Mouse (Mus musculus): Measurements from ENCODE around the gene Rgs16. TPM values are rescaled to one million over a fixed set of nuclear protein-coding genes. Genes with fewer than 3 reads are reported as not detected.

Gene Rgs16
- total RNA-seq, 1 experiment, result 8.6 TPM

- no peak for DNase-seq (ENCODE audit: low read depth, low spot score)
- H3K9me3 ChIP-seq (ENCODE audit: control insufficient read depth, insufficient read depth, low read depth, low read length), result no peaks in the 10 kb centered on the region
- no peak overlapping the region for H3K4me3 ChIP-seq (ENCODE audit: insufficient read depth in 1 of 2, low read depth in 1 of 2, low read length in 2 of 2, poor library complexity in 1 of 2, severe bottlenecking in 1 of 2)
- no peaks in the 10 kb centered on the region for H3K36me3 ChIP-seq (ENCODE audit: control insufficient read depth, insufficient read depth, low read length, poor library complexity, severe bottlenecking)
- H3K27ac ChIP-seq (ENCODE audit: insufficient read depth, low read depth, low read length, poor library complexity, severe bottlenecking), result no peak overlapping the region
- no peak for TF ChIP-seq CHD2 (IDR thresholded peaks at IDR 0.05; ENCODE audit: low read depth, low read length)
- TF ChIP-seq HCFC1 (IDR thresholded peaks at IDR 0.05; ENCODE audit: borderline replicate concordance, insufficient read depth, low read length), result no peak
- TF ChIP-seq ZNF384 (IDR thresholded peaks at IDR 0.05; ENCODE audit: low read depth, low read length), result no peak
- TF ChIP-seq ZC3H11A (IDR thresholded peaks at IDR 0.05; ENCODE audit: borderline replicate concordance, low read depth, low read length), result no peak
- no peak for TF ChIP-seq MAFK (IDR thresholded peaks at IDR 0.05; ENCODE audit: insufficient read depth, low read depth, low read length)
- no peak overlapping the region for H3K9ac ChIP-seq (ENCODE audit: insufficient read depth, low read depth, low read length, poor library complexity, severe bottlenecking)
- H3K4me1 ChIP-seq (ENCODE audit: control insufficient read depth in 2 of 2, insufficient read depth in 2 of 2, low read length in 2 of 2, poor library complexity in 1 of 2), result peaks cover 4 to 5% of the 10 kb centered on the region in 2 experiments; a peak in 2 of 4 replicates
- in situ Hi-C loops (cut with MboI; ENCODE audit: low sequenced_read_pairs in 2 of 2, unreplicated experiment in 2 of 2), result no loop called here
Measured at GRCm38 (mm10) chr1:153696093-153696492, 44.1 kb upstream of the Rgs16 start.

- H3K27ac ChIP-seq (ENCODE audit: insufficient read depth, low read depth, low read length, poor library complexity, severe bottlenecking), result no peak overlapping the region
Measured at GRCm38 (mm10) chr1:153696541-153696940, 43.6 kb upstream of the Rgs16 start.

DNA sequence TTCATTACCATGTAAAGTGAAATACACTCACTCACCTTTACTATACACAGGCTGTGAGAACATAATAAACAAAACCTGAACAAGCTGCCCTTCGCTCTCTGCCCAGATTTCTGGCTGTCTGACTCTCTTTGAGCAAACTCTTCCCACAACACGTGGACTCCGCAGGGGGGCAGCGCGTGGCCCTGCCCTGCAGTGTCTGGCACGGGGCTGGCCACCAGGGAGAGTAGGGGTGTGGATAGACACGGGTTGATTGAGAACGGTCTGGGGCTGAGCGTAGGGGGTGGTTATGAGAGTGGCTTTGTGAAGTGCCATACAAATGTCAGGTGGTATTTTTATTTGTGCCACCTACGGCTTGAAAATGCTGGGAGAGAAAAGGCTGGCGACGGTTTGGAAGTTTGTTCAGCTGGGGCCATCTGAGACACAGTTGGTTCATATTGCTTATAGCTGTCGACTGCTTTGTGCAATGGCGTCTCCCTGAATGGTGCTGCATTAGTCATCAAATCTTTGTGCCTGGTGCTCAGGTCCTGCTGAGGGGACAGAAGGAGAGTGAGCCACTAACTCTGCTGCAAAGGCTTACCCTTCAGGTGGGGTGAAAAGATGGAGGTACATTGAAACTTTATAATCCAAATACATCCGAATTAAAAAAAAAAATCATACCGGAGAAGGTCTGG is 42.4 kb upstream of the Rgs16 start:
- no peak for DNase-seq (ENCODE audit: low read depth, low spot score)
- no peaks in the 10 kb centered on the region for H3K36me3 ChIP-seq (ENCODE audit: control insufficient read depth, insufficient read depth, low read length, poor library complexity, severe bottlenecking)
- in situ Hi-C loops (cut with MboI; ENCODE audit: low sequenced_read_pairs in 2 of 2, unreplicated experiment in 2 of 2), result no loop called here
- peaks cover 2 to 5% of the 10 kb centered on the region in 2 experiments; a peak in 2 of 4 replicates for H3K4me1 ChIP-seq (ENCODE audit: control insufficient read depth in 2 of 2, insufficient read depth in 2 of 2, low read length in 2 of 2, poor library complexity in 1 of 2)
- no peak overlapping the region for H3K4me3 ChIP-seq (ENCODE audit: insufficient read depth in 1 of 2, low read depth in 1 of 2, low read length in 2 of 2, poor library complexity in 1 of 2, severe bottlenecking in 1 of 2)
- H3K9ac ChIP-seq (ENCODE audit: insufficient read depth, low read depth, low read length, poor library complexity, severe bottlenecking), result no peak overlapping the region
- no peak for TF ChIP-seq ZNF384 (IDR thresholded peaks at IDR 0.05; ENCODE audit: low read depth, low read length)
- no peak for TF ChIP-seq MAFK (IDR thresholded peaks at IDR 0.05; ENCODE audit: insufficient read depth, low read depth, low read length)
- TF ChIP-seq ZC3H11A (IDR thresholded peaks at IDR 0.05; ENCODE audit: borderline replicate concordance, low read depth, low read length), result no peak
- no peak for TF ChIP-seq HCFC1 (IDR thresholded peaks at IDR 0.05; ENCODE audit: borderline replicate concordance, insufficient read depth, low read length)
- no peak for TF ChIP-seq CHD2 (IDR thresholded peaks at IDR 0.05; ENCODE audit: low read depth, low read length)
- H3K9me3 ChIP-seq (ENCODE audit: control insufficient read depth, insufficient read depth, low read depth, low read length), result no peaks in the 10 kb centered on the region
- no peak overlapping the region for H3K27ac ChIP-seq (ENCODE audit: insufficient read depth, low read depth, low read length, poor library complexity, severe bottlenecking)

More at GRCm38 (mm10) chr1:153696541-153696940, 43.6 kb upstream of the Rgs16 start:
- Histone ChIP-seq H3K36me3 (ENCODE audit: control insufficient read depth, insufficient read depth, low read length, poor library complexity, severe bottlenecking) (no peaks in the 10 kb centered on the region), H3K9ac (ENCODE audit: insufficient read depth, low read depth, low read length, poor library complexity, severe bottlenecking) (no peak overlapping the region), H3K4me1 (ENCODE audit: control insufficient read depth in 2 of 2, insufficient read depth in 2 of 2, low read length in 2 of 2, poor library complexity in 1 of 2) (peaks cover 4 to 5% of the 10 kb centered on the region in 2 experiments; a peak in 2 of 4 replicates), H3K4me3 (ENCODE audit: insufficient read depth in 1 of 2, low read depth in 1 of 2, low read length in 2 of 2, poor library complexity in 1 of 2, severe bottlenecking in 1 of 2) (no peak overlapping the region), H3K9me3 (ENCODE audit: control insufficient read depth, insufficient read depth, low read depth, low read length) (no peaks in the 10 kb centered on the region)
- in situ Hi-C loops (cut with MboI; ENCODE audit: low sequenced_read_pairs in 2 of 2, unreplicated experiment in 2 of 2), result no loop called here
- DNase-seq (ENCODE audit: low read depth, low spot score), result no peak
- TF ChIP-seq ZNF384 (IDR thresholded peaks at IDR 0.05; ENCODE audit: low read depth, low read length) (no peak), MAFK (IDR thresholded peaks at IDR 0.05; ENCODE audit: insufficient read depth, low read depth, low read length) (no peak), CHD2 (IDR thresholded peaks at IDR 0.05; ENCODE audit: low read depth, low read length) (no peak), HCFC1 (IDR thresholded peaks at IDR 0.05; ENCODE audit: borderline replicate concordance, insufficient read depth, low read length) (no peak), ZC3H11A (IDR thresholded peaks at IDR 0.05; ENCODE audit: borderline replicate concordance, low read depth, low read length) (no peak)

- H3K9ac ChIP-seq (ENCODE audit: insufficient read depth, low read depth, low read length, poor library complexity, severe bottlenecking), result no peak overlapping the region
- in situ Hi-C loops (cut with MboI; ENCODE audit: low sequenced_read_pairs in 2 of 2, unreplicated experiment in 2 of 2), result no loop called here
Measured at GRCm38 (mm10) chr1:153698311-153699084, 41.7 kb upstream of the Rgs16 start.

More at GRCm38 (mm10) chr1:153698311-153699084, 41.7 kb upstream of the Rgs16 start:
- no peak overlapping the region for H3K4me3 ChIP-seq (ENCODE audit: insufficient read depth in 1 of 2, low read depth in 1 of 2, low read length in 2 of 2, poor library complexity in 1 of 2, severe bottlenecking in 1 of 2)
- H3K4me1 ChIP-seq (ENCODE audit: control insufficient read depth in 2 of 2, insufficient read depth in 2 of 2, low read length in 2 of 2, poor library complexity in 1 of 2), result peaks cover 0 to 2% of the 10 kb centered on the region in 2 experiments; a peak in 1 of 4 replicates
- no peaks in the 10 kb centered on the region for H3K36me3 ChIP-seq (ENCODE audit: control insufficient read depth, insufficient read depth, low read length, poor library complexity, severe bottlenecking)
- DNase-seq (ENCODE audit: low read depth, low spot score), result no peak
- H3K9me3 ChIP-seq (ENCODE audit: control insufficient read depth, insufficient read depth, low read depth, low read length), result no peaks in the 10 kb centered on the region
- H3K27ac ChIP-seq (ENCODE audit: insufficient read depth, low read depth, low read length, poor library complexity, severe bottlenecking), result no peak overlapping the region
- no peak for TF ChIP-seq MAFK (IDR thresholded peaks at IDR 0.05; ENCODE audit: insufficient read depth, low read depth, low read length)
- no peak for TF ChIP-seq CHD2 (IDR thresholded peaks at IDR 0.05; ENCODE audit: low read depth, low read length)

All from ES-E14 (cell line).